Mouse (Mus musculus) ES-Bruce4 (cell line): Measurements from ENCODE around the gene Gm49661.

Experiments used
- EP300 ChIP-seq: IDR thresholded peaks from 2 replicates; pipeline ENCODE4 v1.6.1; 2011; ENCODE audit warnings: low read depth, low read length; ENCODE audit not compliant: insufficient read depth
- POLR2A ChIP-seq: IDR thresholded peaks from one replicate; pipeline ENCODE4 v1.8.1; 2011; ENCODE audit warnings: low read length; ENCODE audit not compliant: insufficient read depth

- TF ChIP-seq POLR2A (no peak), EP300 (no peak)
Measured at GRCm38 (mm10) chr8:84966603-84967002, 2.6 kb downstream of the Gm49661 start.
